Mouse (Mus musculus) layer of hippocampus, postnatal 14 days (tissue): ENCODE data around the gene Naa35. TPM values are rescaled to one million over a fixed set of nuclear protein-coding genes. Genes with fewer than 3 reads are reported as not detected.

Experiments
- DNase-seq, 2 experiments: peaks; one replicate each; pipeline ENCODE4 v3.0.0; 2021 to 2022; ENCODE audit warnings: low spot score in 2 of 2, mixed read lengths in 1 of 2
- total RNA-seq, 2 experiments: library from RNA; stranded (reverse); gene quantifications; 2 replicates each; pipeline ENCODE4 v1.2.3; 2021

Gene Naa35
- total RNA-seq, 2 experiments from 2014 or later, result 85.8 to 92.9 TPM

GRCm38 (mm10) chr13:59668501-59669093, 83.5 kb downstream of the Naa35 start:
- no peak for DNase-seq

GRCm38 (mm10) chr13:59669946-59670345, 84.9 kb downstream of the Naa35 start:
- DNase-seq, result peak in 1 of 2 experiments; percentile 70

- DNase-seq, result no peak
These were observed 86.5 kb downstream of the Naa35 start for GRCm38 (mm10) chr13:59671521-59671920.

GRCm38 (mm10) chr13:59672248-59672647, 87.2 kb downstream of the Naa35 start:
- DNase-seq, result no peak

GRCm38 (mm10) chr13:59673597-59673996, 88.5 kb downstream of the Naa35 start:
- peak in 1 of 2 experiments; percentile 18 for DNase-seq

- peak in 1 of 2 experiments; percentile 26 for DNase-seq
These were observed 89.2 kb downstream of the Naa35 start for GRCm38 (mm10) chr13:59674215-59674614.

- no peak for DNase-seq
These were observed 89.7 kb downstream of the Naa35 start for GRCm38 (mm10) chr13:59674761-59675150.

GRCm38 (mm10) chr13:59675151-59676011, 90.3 kb downstream of the Naa35 start, which contains the start of gene Golm1:
Gene Golm1, minus strand, starts transcription at chr13:59675811.
- DNase-seq, result peak; percentile 39 to 56

GRCm38 (mm10) chr13:59676316-59677229, 91.5 kb downstream of the Naa35 start:
- peak in 1 of 2 experiments; percentile 5 for DNase-seq

GRCm38 (mm10) chr13:59679306-59679705, 94.2 kb downstream of the Naa35 start:
- DNase-seq, result no peak

- no peak for DNase-seq
These were observed 94.8 kb downstream of the Naa35 start for GRCm38 (mm10) chr13:59679908-59680307.

- DNase-seq, result no peak
These were observed 97.6 kb downstream of the Naa35 start for GRCm38 (mm10) chr13:59682629-59683028.

- no peak for DNase-seq
These were observed 100.2 kb downstream of the Naa35 start for GRCm38 (mm10) chr13:59685236-59685635.

Other genes starting within 250 kb of the Naa35 start
- gene Agtpbp1, start within 50 bp of the Naa35 start, total RNA-seq, result 100 to 1,000 TPM; 347 to 349 TPM
- 10 to 100 TPM; 57.0 to 59.4 TPM for gene Golm1, start 90.6 kb downstream of the Naa35 start, total RNA-seq
- gene 4921517D22Rik, start 108.8 kb downstream of the Naa35 start, total RNA-seq, result not detected
- gene Spata31d1a, start 125.1 kb downstream of the Naa35 start, total RNA-seq, result under 1 TPM; 0.12 to 0.26 TPM
- under 1 TPM in 1 of 2 experiments, not detected in 1; 0.18 TPM for gene Spata31d1b, start 127.0 kb downstream of the Naa35 start, total RNA-seq
- gene Spata31d1d, start 146.5 kb downstream of the Naa35 start, total RNA-seq, result not detected
- gene 1700014D04Rik, start 161.5 kb downstream of the Naa35 start, total RNA-seq, result 1 to 10 TPM in 1 of 2 experiments, under 1 TPM in 1; 0.88 to 1.0 TPM
- 100 to 1,000 TPM; 123 to 129 TPM for gene Isca1, start 184.6 kb downstream of the Naa35 start, total RNA-seq
- not detected for gene Gm49354, start 197.0 kb downstream of the Naa35 start, total RNA-seq
- gene Tut7, start 237.9 kb downstream of the Naa35 start, total RNA-seq, result 10 to 100 TPM; 65.5 to 67.9 TPM